Mouse (Mus musculus) liver, embryonic 11.5 days (tissue): ENCODE data around the gene Rbm47. TPM values are rescaled to one million over a fixed set of nuclear protein-coding genes. Genes with fewer than 3 reads are reported as not detected.

Experiments
- ATAC-seq: fragments of 200-750 bp; cut with Nextera tagmentation; replicated peaks from 2 replicates; pipeline ENCODE4 v1.8.0; 2017; ENCODE audit warnings: moderate number of reproducible peaks, mild to moderate bottlenecking, moderate TSS enrichment, moderate library complexity; ENCODE audit not compliant: low FRiP score
- DNase-seq: peaks from one replicate; pipeline ENCODE4 v3.0.0-alpha.2; 2017; ENCODE audit warnings: low spot score
- H3K27ac ChIP-seq: fragments of 300-500 bp; sonication (generic); 2 replicates; pipeline ENCODE4 v1.5.1; 2014; ENCODE audit warnings: mild to moderate bottlenecking, low read depth, low read length, control low read depth
- H3K27me3 ChIP-seq: fragments of 300-500 bp; sonication (generic); replicated peaks from 2 replicates; pipeline ENCODE4 v1.6.1; 2014; ENCODE audit warnings: low read length, mixed read lengths; ENCODE audit not compliant: control insufficient read depth, insufficient read depth
- H3K36me3 ChIP-seq: fragments of 300-500 bp; sonication (generic); 2 replicates; pipeline ENCODE4 v1.6.1; 2014; ENCODE audit warnings: mild to moderate bottlenecking, low read length, moderate library complexity, mixed read lengths; ENCODE audit not compliant: control insufficient read depth, insufficient read depth
- H3K4me1 ChIP-seq: fragments of 300-500 bp; sonication (generic); replicated peaks from 2 replicates; pipeline ENCODE4 v1.6.1; 2014; ENCODE audit warnings: low read length, mixed read lengths; ENCODE audit not compliant: control insufficient read depth, insufficient read depth
- H3K4me2 ChIP-seq: fragments of 300-500 bp; sonication (generic); 2 replicates; pipeline ENCODE4 v1.6.1; 2014; ENCODE audit warnings: mild to moderate bottlenecking, control low read depth, moderate library complexity
- H3K4me3 ChIP-seq: fragments of 300-500 bp; sonication (generic); 2 replicates; pipeline ENCODE4 v1.5.1; 2014; ENCODE audit warnings: low read depth, low read length, control low read depth
- H3K9ac ChIP-seq: fragments of 300-500 bp; sonication (generic); 2 replicates; pipeline ENCODE4 v1.6.1; 2014; ENCODE audit warnings: low read depth, low read length, control low read depth
- H3K9me3 ChIP-seq: fragments of 300-500 bp; sonication (generic); 2 replicates; pipeline ENCODE4 v1.6.1; 2016; ENCODE audit warnings: low read length, inconsistent platforms, mixed read lengths; ENCODE audit not compliant: control insufficient read depth
- WGBS: fragments of 180-500 bp; shearing (Covaris S2); extraction: QIAGEN DNeasy Blood & Tissue Kit; methylation state at CpG from one replicate; pipeline ENCODE4 v1.1.7; 2014; 5-methylcytosine and 5-hydroxymethylcytosine counted together
- polyA plus RNA-seq: library from polyadenylated mRNA; unstranded; fragments of >200 nt; fragmentation: Nextera tagmentation; extraction: Ambion mirVana; gene quantifications from 2 replicates; pipeline ENCODE4 v1.2.1, GENCODE M21; 2014

Rbm47 gene
- polyA plus RNA-seq, 1 experiment from 2014 or later = 13.5 TPM

GRCm38 (mm10) chr5:66032826-66033225 lies 140.1 kb downstream of the Rbm47 start:
- Histone ChIP-seq H3K36me3 (no peaks in the 10 kb centered on the region), H3K4me2 (no peak overlapping the region)
- WGBS = 97% methylated on average over 1 of the region's 1 CpGs

GRCm38 (mm10) chr5:66031699-66032098 lies 141.2 kb downstream of the Rbm47 start:
- DNase-seq (no peak), ATAC-seq (peak; percentile 81)
- no peak overlapping the region for H3K27ac ChIP-seq
- H3K36me3 ChIP-seq = no peaks in the 10 kb centered on the region
- H3K27me3 ChIP-seq = no peaks in the 10 kb centered on the region
- peaks cover 5% of the 10 kb centered on the region for H3K4me1 ChIP-seq
- H3K9me3 ChIP-seq = no peaks in the 10 kb centered on the region
- no peak overlapping the region for H3K4me3 ChIP-seq
- WGBS = 52% methylated on average over 5 of the region's 5 CpGs
- no peak overlapping the region for H3K4me2 ChIP-seq
- no peak overlapping the region for H3K9ac ChIP-seq

More at GRCm38 (mm10) chr5:66032826-66033225, 140.1 kb downstream of the Rbm47 start:
- no peak overlapping the region for H3K4me3 ChIP-seq
- no peaks in the 10 kb centered on the region for H3K9me3 ChIP-seq
- DNase-seq (no peak), ATAC-seq (no peak)
- H3K27ac ChIP-seq = no peak overlapping the region
- H3K4me1 ChIP-seq = peaks cover 5% of the 10 kb centered on the region
- H3K9ac ChIP-seq = no peak overlapping the region
- H3K27me3 ChIP-seq = no peaks in the 10 kb centered on the region

DNA sequence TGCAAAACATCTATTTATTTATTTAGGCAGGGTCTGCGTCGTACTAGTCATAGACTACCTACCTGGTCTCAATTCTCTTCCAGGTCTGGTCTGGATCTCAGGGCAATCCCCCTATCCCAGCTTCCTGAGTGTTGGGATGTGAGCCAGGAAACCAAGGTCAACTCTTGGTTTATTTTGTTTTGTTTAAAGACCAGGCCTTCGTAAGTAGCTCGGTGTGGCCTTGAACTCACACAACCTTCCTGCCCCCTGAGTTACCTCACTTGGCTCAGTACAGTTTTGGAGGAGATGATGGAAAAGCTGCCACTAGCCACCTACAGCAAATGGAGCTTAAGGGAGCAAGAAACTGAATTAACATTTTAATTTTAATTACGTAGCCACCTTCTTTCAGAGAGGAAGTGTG lies 144.7 kb downstream of the Rbm47 start:
- no peak overlapping the region for H3K9ac ChIP-seq
- H3K36me3 ChIP-seq = no peaks in the 10 kb centered on the region; the same call in 1 of the 2 replicates
- H3K27ac ChIP-seq = no peak overlapping the region
- H3K27me3 ChIP-seq = no peaks in the 10 kb centered on the region
- H3K4me2 ChIP-seq = no peak overlapping the region
- no peak for DNase-seq
- 82% methylated on average over 5 of the region's 5 CpGs for WGBS
- H3K4me1 ChIP-seq = peaks cover 5% of the 10 kb centered on the region
- no peaks in the 10 kb centered on the region for H3K9me3 ChIP-seq
- ATAC-seq = no peak
- no peak overlapping the region for H3K4me3 ChIP-seq

DNA sequence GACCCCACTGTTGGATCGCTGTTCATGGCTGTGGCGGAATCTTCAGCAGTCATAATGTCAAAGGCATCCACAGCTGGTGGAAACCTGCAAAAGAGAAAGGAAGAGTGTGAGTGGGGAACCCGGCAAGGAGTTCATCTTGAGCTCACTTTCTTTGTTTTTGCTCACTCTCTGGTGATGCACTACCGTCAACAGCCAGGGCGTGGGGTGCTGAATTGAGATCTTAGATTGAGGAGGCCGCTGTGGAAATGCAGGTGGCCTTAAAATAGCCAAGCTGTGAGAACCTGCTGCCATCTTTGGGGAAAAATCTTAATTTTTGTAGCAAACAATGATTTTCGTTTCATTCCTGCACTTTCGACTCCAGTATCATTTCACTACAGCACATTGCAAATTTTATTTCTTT lies 145.7 kb downstream of the Rbm47 start:
- 96% methylated on average over 8 of the region's 8 CpGs for WGBS
- H3K9ac ChIP-seq = no peak overlapping the region

DNA sequence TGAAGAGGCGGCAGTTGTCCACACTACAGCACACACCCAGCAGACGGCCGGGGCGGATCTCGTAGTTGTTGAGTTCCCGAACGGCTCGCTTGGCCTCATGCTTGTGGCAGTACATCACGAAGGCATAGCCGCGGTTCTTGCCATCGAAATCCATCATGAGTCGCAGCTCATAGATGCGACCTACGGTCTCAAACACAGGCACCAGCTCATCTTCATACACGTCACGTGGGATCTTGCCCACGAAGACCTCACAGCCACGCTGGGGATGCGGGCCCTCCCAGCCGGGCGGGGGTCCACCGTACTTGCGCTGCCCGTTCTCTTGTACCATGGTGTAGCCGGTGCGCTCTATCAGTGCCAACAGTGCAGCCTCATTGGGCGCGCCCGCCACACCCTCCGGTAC lies 146.1 kb downstream of the Rbm47 start:
- H3K27me3 ChIP-seq = no peaks in the 10 kb centered on the region
- ATAC-seq = no peak
- no peak overlapping the region for H3K4me2 ChIP-seq
- no peak for DNase-seq
- 95% methylated on average over 31 of the region's 31 CpGs for WGBS
- H3K4me1 ChIP-seq = no peaks in the 10 kb centered on the region
- no peak overlapping the region for H3K9ac ChIP-seq
- H3K36me3 ChIP-seq = no peaks in the 10 kb centered on the region; the same call in 1 of the 2 replicates
- H3K4me3 ChIP-seq = no peak overlapping the region
- H3K9me3 ChIP-seq = no peaks in the 10 kb centered on the region
- H3K27ac ChIP-seq = no peak overlapping the region

More for the DNA sequence above, 145.7 kb downstream of the Rbm47 start:
- no peaks in the 10 kb centered on the region; the same call in 1 of the 2 replicates for H3K36me3 ChIP-seq
- no peak overlapping the region for H3K4me3 ChIP-seq
- ATAC-seq (no peak), DNase-seq (no peak)
- no peak overlapping the region for H3K4me2 ChIP-seq
- H3K4me1 ChIP-seq = peaks cover 4% of the 10 kb centered on the region
- no peaks in the 10 kb centered on the region for H3K27me3 ChIP-seq
- H3K9me3 ChIP-seq = no peaks in the 10 kb centered on the region
- H3K27ac ChIP-seq = no peak overlapping the region

- H3K4me3 ChIP-seq = no peak overlapping the region
- no peak overlapping the region for H3K27ac ChIP-seq
- ATAC-seq = no peak
- no peaks in the 10 kb centered on the region for H3K9me3 ChIP-seq
- H3K27me3 ChIP-seq = no peaks in the 10 kb centered on the region
- H3K4me1 ChIP-seq = no peaks in the 10 kb centered on the region
- no peak overlapping the region for H3K9ac ChIP-seq
- no peaks in the 10 kb centered on the region for H3K36me3 ChIP-seq
- 86% methylated on average over 2 of the region's 2 CpGs for WGBS
- DNase-seq = no peak
- no peak overlapping the region for H3K4me2 ChIP-seq
Observed at GRCm38 (mm10) chr5:66015449-66015961, 157.4 kb downstream of the Rbm47 start.

- DNase-seq = no peak
- Histone ChIP-seq H3K9ac (no peak overlapping the region), H3K4me3 (no peak overlapping the region), H3K4me2 (no peak overlapping the region), H3K27me3 (no peaks in the 10 kb centered on the region), H3K9me3 (no peaks in the 10 kb centered on the region), H3K4me1 (no peaks in the 10 kb centered on the region), H3K27ac (no peak overlapping the region), H3K36me3 (no peaks in the 10 kb centered on the region)
- 74% methylated on average over 2 of the region's 2 CpGs for WGBS
- no peak for ATAC-seq
Observed at GRCm38 (mm10) chr5:66014437-66014836, 158.5 kb downstream of the Rbm47 start.

- WGBS = 54% methylated on average over 3 of the region's 3 CpGs
- no peak for ATAC-seq
- H3K4me2 ChIP-seq = no peak overlapping the region
- H3K27ac ChIP-seq = no peak overlapping the region
- DNase-seq = no peak
- H3K4me1 ChIP-seq = no peaks in the 10 kb centered on the region
- H3K9ac ChIP-seq = no peak overlapping the region
- H3K36me3 ChIP-seq = no peaks in the 10 kb centered on the region
- no peaks in the 10 kb centered on the region for H3K9me3 ChIP-seq
- H3K27me3 ChIP-seq = no peaks in the 10 kb centered on the region
- no peak overlapping the region for H3K4me3 ChIP-seq
Observed at GRCm38 (mm10) chr5:66013999-66014398, 158.9 kb downstream of the Rbm47 start.

- Histone ChIP-seq H3K9me3 (no peaks in the 10 kb centered on the region), H3K4me1 (peaks cover 8% of the 10 kb centered on the region), H3K36me3 (no peaks in the 10 kb centered on the region), H3K4me3 (no peak overlapping the region), H3K4me2 (no peak overlapping the region), H3K27ac (no peak overlapping the region), H3K9ac (no peak overlapping the region), H3K27me3 (no peaks in the 10 kb centered on the region)
- WGBS = 84% methylated on average over 15 of the region's 15 CpGs
- ATAC-seq (no peak), DNase-seq (no peak)
Observed at GRCm38 (mm10) chr5:66008245-66008967, 164.5 kb downstream of the Rbm47 start.
